Mouse (Mus musculus): ENCODE data around the gene Acer3. TPM values are rescaled to one million over a fixed set of nuclear protein-coding genes. Genes with fewer than 3 reads are reported as not detected.
A peak's percentile ranks its signal among the peaks of the same experiment; 100 is the strongest.

Gene Acer3
- polyA plus RNA-seq, 1 experiment from 2014 or later, result 25.6 TPM

- ATAC-seq (ENCODE audit: insufficient number of reproducible peaks, insufficient read depth, low FRiP score, low read depth), result no peak
- Histone ChIP-seq H3K4me3 (ENCODE audit: low read depth, low read length) (no peak overlapping the region), H3K36me3 (ENCODE audit: control insufficient read depth, insufficient read depth, low read length) (0 out of 2 replicates have a peak, but pooled peaks cover 2% of the 10 kb centered on the region), H3K9ac (replicated peaks; ENCODE audit: low read depth, low read length) (no peak overlapping the region), H3K9me3 (ENCODE audit: control insufficient read depth, low read depth, low read length) (no peaks in the 10 kb centered on the region), H3K4me1 (ENCODE audit: control insufficient read depth, insufficient read depth, low read length) (0 out of 2 replicates have a peak, but pooled peaks cover 3% of the 10 kb centered on the region), H3K27me3 (ENCODE audit: control insufficient read depth, insufficient read depth, low read length) (no peaks in the 10 kb centered on the region), H3K27ac (ENCODE audit: low read length) (no peak overlapping the region), H3K4me2 (replicated peaks; ENCODE audit: low read depth, low read length) (no peak overlapping the region)
- WGBS, result 50% methylated on average over 6 of the region's 6 CpGs
These were observed 24.0 kb upstream of the Acer3 start for GRCm38 (mm10) chr7:98345036-98345435.

- no peak overlapping the region for H3K4me3 ChIP-seq (ENCODE audit: low read depth, low read length)
- H3K27me3 ChIP-seq (ENCODE audit: control insufficient read depth, insufficient read depth, low read length), result no peaks in the 10 kb centered on the region
- no peaks in the 10 kb centered on the region for H3K9me3 ChIP-seq (ENCODE audit: control insufficient read depth, low read depth, low read length)
- H3K36me3 ChIP-seq (ENCODE audit: control insufficient read depth, insufficient read depth, low read length), result no peaks in the 10 kb centered on the region
- 0 out of 2 replicates have a peak, but pooled peaks cover 3% of the 10 kb centered on the region for H3K4me1 ChIP-seq (ENCODE audit: control insufficient read depth, insufficient read depth, low read length)
- H3K4me2 ChIP-seq (replicated peaks; ENCODE audit: low read depth, low read length), result no peak overlapping the region
- H3K9ac ChIP-seq (replicated peaks; ENCODE audit: low read depth, low read length), result no peak overlapping the region
- ATAC-seq (ENCODE audit: insufficient number of reproducible peaks, insufficient read depth, low FRiP score, low read depth), result no peak
- 28% methylated on average over 3 of the region's 3 CpGs for WGBS
- no peak overlapping the region for H3K27ac ChIP-seq (ENCODE audit: low read length)
These were observed 23.4 kb upstream of the Acer3 start for GRCm38 (mm10) chr7:98344361-98344760.

DNA sequence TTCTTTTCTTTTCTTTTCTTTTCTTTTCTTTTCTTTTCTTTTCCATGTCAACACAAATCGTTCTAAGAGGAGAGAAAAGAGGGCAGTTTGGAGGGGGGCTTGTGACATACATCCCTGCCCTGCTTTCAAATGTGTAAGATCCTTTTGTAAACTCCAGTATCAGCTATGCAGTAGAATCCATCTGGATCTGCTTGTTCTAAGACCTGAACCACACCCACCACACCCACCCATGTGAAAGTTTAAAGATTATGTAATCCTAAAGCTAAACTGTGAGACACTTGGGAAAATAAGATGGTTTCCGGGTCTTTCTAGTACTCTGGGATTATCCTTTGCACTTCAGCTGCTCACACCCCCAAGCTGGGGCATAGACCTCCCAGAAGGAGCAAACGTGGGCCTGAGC is 21.2 kb upstream of the Acer3 start:
- ATAC-seq (ENCODE audit: insufficient number of reproducible peaks, insufficient read depth, low FRiP score, low read depth), result no peak
- Histone ChIP-seq H3K27ac (ENCODE audit: low read length) (no peak overlapping the region), H3K4me3 (ENCODE audit: low read depth, low read length) (no peak overlapping the region), H3K27me3 (ENCODE audit: control insufficient read depth, insufficient read depth, low read length) (no peaks in the 10 kb centered on the region), H3K36me3 (ENCODE audit: control insufficient read depth, insufficient read depth, low read length) (no peaks in the 10 kb centered on the region), H3K9me3 (ENCODE audit: control insufficient read depth, low read depth, low read length) (no peaks in the 10 kb centered on the region), H3K9ac (replicated peaks; ENCODE audit: low read depth, low read length) (no peak overlapping the region), H3K4me1 (ENCODE audit: control insufficient read depth, insufficient read depth, low read length) (0 out of 2 replicates have a peak, but pooled peaks cover 3% of the 10 kb centered on the region), H3K4me2 (replicated peaks; ENCODE audit: low read depth, low read length) (no peak overlapping the region)
- WGBS, result 44% methylated on average over 3 of the region's 3 CpGs

DNA sequence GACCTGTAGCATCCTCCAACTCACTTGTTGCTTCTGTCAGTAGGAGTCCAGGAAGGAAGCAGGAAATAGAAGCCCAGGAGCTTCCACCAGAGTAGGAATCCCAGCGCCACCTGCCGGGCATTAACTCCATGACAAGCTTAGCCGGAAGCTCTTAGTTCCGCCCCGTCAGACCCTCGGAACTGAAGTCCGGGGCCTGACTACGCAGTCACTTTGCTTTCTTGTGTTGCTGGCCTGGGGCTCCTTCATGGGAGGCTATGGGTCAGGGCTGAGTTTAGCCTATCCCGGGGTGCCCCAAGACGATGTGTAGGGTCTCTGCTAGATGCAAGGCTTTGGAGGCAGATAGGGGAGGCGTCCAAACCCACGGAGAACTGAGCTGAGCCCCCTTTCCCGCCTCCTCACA is 20.5 kb upstream of the Acer3 start:
- peak overlapping the region; percentile 68 for H3K4me2 ChIP-seq (replicated peaks; ENCODE audit: low read depth, low read length)
- peak overlapping the region; percentile 28 for H3K4me3 ChIP-seq (ENCODE audit: low read depth, low read length)
- no peaks in the 10 kb centered on the region for H3K27me3 ChIP-seq (ENCODE audit: control insufficient read depth, insufficient read depth, low read length)
- no peaks in the 10 kb centered on the region for H3K36me3 ChIP-seq (ENCODE audit: control insufficient read depth, insufficient read depth, low read length)
- no peak overlapping the region for H3K27ac ChIP-seq (ENCODE audit: low read length)
- 0 out of 2 replicates have a peak, but pooled peaks cover 3% of the 10 kb centered on the region for H3K4me1 ChIP-seq (ENCODE audit: control insufficient read depth, insufficient read depth, low read length)
- 3% methylated on average over 13 of the region's 13 CpGs for WGBS
- no peaks in the 10 kb centered on the region for H3K9me3 ChIP-seq (ENCODE audit: control insufficient read depth, low read depth, low read length)
- peak; percentile 56; the same call in 1 of the 2 replicates for ATAC-seq (ENCODE audit: insufficient number of reproducible peaks, insufficient read depth, low FRiP score, low read depth)
- peak overlapping the region; percentile 38; the same call in 1 of the 2 replicates for H3K9ac ChIP-seq (replicated peaks; ENCODE audit: low read depth, low read length)

DNA sequence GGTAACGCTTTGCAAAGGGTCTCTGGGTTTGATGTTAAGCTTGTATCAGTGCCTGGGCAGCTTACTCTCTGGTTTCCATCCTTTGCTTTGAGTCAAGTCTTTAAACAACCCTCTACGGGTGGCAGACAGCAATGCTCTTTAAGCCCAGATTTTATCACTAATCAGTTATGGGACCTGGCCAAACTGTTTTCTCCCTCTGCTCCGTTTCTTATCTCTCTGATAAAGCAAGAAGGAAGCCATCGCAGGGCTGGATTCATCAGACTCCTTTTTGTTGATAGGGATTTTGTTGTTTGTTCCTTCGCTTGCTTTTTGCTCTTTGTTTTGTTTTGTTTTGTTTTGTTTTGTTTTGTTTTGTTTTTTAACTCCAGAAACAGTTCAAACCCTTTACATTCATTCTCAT is 19.3 kb upstream of the Acer3 start:
- H3K4me1 ChIP-seq (ENCODE audit: control insufficient read depth, insufficient read depth, low read length), result 0 out of 2 replicates have a peak, but pooled peaks cover 3% of the 10 kb centered on the region
- no peak overlapping the region for H3K4me3 ChIP-seq (ENCODE audit: low read depth, low read length)
- no peak for ATAC-seq (ENCODE audit: insufficient number of reproducible peaks, insufficient read depth, low FRiP score, low read depth)
- H3K9me3 ChIP-seq (ENCODE audit: control insufficient read depth, low read depth, low read length), result no peaks in the 10 kb centered on the region
- H3K36me3 ChIP-seq (ENCODE audit: control insufficient read depth, insufficient read depth, low read length), result no peaks in the 10 kb centered on the region
- H3K9ac ChIP-seq (replicated peaks; ENCODE audit: low read depth, low read length), result no peak overlapping the region
- H3K27ac ChIP-seq (ENCODE audit: low read length), result no peak overlapping the region
- no peaks in the 10 kb centered on the region for H3K27me3 ChIP-seq (ENCODE audit: control insufficient read depth, insufficient read depth, low read length)
- no peak overlapping the region for H3K4me2 ChIP-seq (replicated peaks; ENCODE audit: low read depth, low read length)
- 62% methylated on average over 5 of the region's 5 CpGs for WGBS

GRCm38 (mm10) chr7:98333987-98334386 is 13.0 kb upstream of the Acer3 start:
- no peak overlapping the region for H3K27ac ChIP-seq (ENCODE audit: low read length)
- H3K4me1 ChIP-seq (ENCODE audit: control insufficient read depth, insufficient read depth, low read length), result peaks cover 14% of the 10 kb centered on the region
- no peak overlapping the region for H3K4me3 ChIP-seq (ENCODE audit: low read depth, low read length)
- H3K9ac ChIP-seq (replicated peaks; ENCODE audit: low read depth, low read length), result no peak overlapping the region
- 77% methylated on average over 3 of the region's 3 CpGs for WGBS
- no peaks in the 10 kb centered on the region for H3K27me3 ChIP-seq (ENCODE audit: control insufficient read depth, insufficient read depth, low read length)
- H3K9me3 ChIP-seq (ENCODE audit: control insufficient read depth, low read depth, low read length), result no peaks in the 10 kb centered on the region
- ATAC-seq (ENCODE audit: insufficient number of reproducible peaks, insufficient read depth, low FRiP score, low read depth), result no peak
- no peak overlapping the region for H3K4me2 ChIP-seq (replicated peaks; ENCODE audit: low read depth, low read length)
- no peaks in the 10 kb centered on the region for H3K36me3 ChIP-seq (ENCODE audit: control insufficient read depth, insufficient read depth, low read length)

DNA sequence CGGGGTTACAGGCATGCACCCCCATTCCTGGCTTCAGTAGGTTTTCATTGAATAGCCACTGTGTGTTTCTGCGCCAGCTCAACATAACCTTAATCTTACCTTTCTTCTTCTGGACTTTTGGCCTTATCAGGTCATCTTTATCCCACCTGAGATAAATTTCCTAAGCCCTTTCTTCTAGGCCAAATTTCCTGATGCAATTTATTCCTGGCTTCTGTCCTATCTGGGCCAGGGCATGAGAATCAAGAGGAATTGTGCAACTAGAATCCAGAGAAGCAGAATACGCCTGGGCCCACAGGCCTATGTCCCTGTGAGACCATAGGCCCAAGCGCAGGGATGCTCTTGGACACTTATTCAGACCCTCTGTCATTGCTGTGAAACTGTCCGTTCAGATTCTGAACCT is 12.5 kb upstream of the Acer3 start:
- no peak overlapping the region for H3K4me2 ChIP-seq (replicated peaks; ENCODE audit: low read depth, low read length)
- H3K4me1 ChIP-seq (ENCODE audit: control insufficient read depth, insufficient read depth, low read length), result peaks cover 14% of the 10 kb centered on the region
- H3K9ac ChIP-seq (replicated peaks; ENCODE audit: low read depth, low read length), result no peak overlapping the region
- H3K27me3 ChIP-seq (ENCODE audit: control insufficient read depth, insufficient read depth, low read length), result no peaks in the 10 kb centered on the region
- no peak overlapping the region for H3K27ac ChIP-seq (ENCODE audit: low read length)
- 95% methylated on average over 5 of the region's 5 CpGs for WGBS
- no peak overlapping the region for H3K4me3 ChIP-seq (ENCODE audit: low read depth, low read length)
- ATAC-seq (ENCODE audit: insufficient number of reproducible peaks, insufficient read depth, low FRiP score, low read depth), result no peak
- no peaks in the 10 kb centered on the region for H3K36me3 ChIP-seq (ENCODE audit: control insufficient read depth, insufficient read depth, low read length)
- no peaks in the 10 kb centered on the region for H3K9me3 ChIP-seq (ENCODE audit: control insufficient read depth, low read depth, low read length)

DNA sequence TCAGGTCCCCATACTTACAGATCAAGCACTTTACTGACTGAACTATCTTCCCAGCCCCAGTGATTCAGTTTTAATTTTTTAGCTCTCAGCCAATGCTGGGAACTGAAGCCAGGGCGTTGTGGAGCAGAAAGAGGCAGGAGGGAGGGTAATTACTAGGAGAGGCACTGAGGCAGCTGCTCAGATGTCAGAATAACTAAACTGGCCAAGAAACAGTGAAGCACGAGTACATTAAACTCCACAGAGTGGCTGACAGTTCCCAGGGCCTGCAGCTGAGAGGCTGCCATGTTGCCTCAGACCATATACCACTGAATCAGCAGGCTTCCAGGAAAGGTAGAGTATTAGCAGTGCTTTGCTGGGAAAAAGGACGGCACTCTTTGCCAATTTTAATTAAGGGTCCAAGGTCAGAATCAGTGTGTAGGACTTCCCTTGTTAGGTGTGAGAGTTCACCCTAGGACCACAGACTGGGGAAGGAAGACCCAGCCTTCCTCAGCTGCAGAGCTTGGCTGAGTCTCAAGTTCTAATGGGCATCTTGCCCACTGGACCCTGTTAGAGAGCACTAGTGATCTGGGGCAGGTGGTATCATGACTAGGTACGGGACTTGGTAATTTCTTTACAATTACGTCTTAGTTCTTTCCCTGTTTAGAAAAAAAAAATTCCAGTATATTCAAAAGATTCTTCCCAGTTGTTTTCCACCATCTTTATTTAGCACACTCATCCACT is 11.8 kb upstream of the Acer3 start:
- ATAC-seq (ENCODE audit: insufficient number of reproducible peaks, insufficient read depth, low FRiP score, low read depth), result no peak
- Histone ChIP-seq H3K4me2 (replicated peaks; ENCODE audit: low read depth, low read length) (no peak overlapping the region), H3K9me3 (ENCODE audit: control insufficient read depth, low read depth, low read length) (no peaks in the 10 kb centered on the region), H3K9ac (replicated peaks; ENCODE audit: low read depth, low read length) (no peak overlapping the region), H3K27ac (ENCODE audit: low read length) (no peak overlapping the region), H3K4me3 (ENCODE audit: low read depth, low read length) (no peak overlapping the region), H3K4me1 (ENCODE audit: control insufficient read depth, insufficient read depth, low read length) (peaks cover 14% of the 10 kb centered on the region), H3K27me3 (ENCODE audit: control insufficient read depth, insufficient read depth, low read length) (no peaks in the 10 kb centered on the region), H3K36me3 (ENCODE audit: control insufficient read depth, insufficient read depth, low read length) (no peaks in the 10 kb centered on the region)
- WGBS, result 48% methylated on average over 5 of the region's 5 CpGs

- no peak for ATAC-seq (ENCODE audit: insufficient number of reproducible peaks, insufficient read depth, low FRiP score, low read depth)
- 1% methylated on average over 3 of the region's 3 CpGs for WGBS
- no peaks in the 10 kb centered on the region for H3K9me3 ChIP-seq (ENCODE audit: control insufficient read depth, low read depth, low read length)
- H3K4me1 ChIP-seq (ENCODE audit: control insufficient read depth, insufficient read depth, low read length), result peaks cover 14% of the 10 kb centered on the region
- no peak overlapping the region for H3K4me2 ChIP-seq (replicated peaks; ENCODE audit: low read depth, low read length)
- H3K27me3 ChIP-seq (ENCODE audit: control insufficient read depth, insufficient read depth, low read length), result no peaks in the 10 kb centered on the region
- no peak overlapping the region for H3K9ac ChIP-seq (replicated peaks; ENCODE audit: low read depth, low read length)
- no peak overlapping the region for H3K27ac ChIP-seq (ENCODE audit: low read length)
- H3K36me3 ChIP-seq (ENCODE audit: control insufficient read depth, insufficient read depth, low read length), result no peaks in the 10 kb centered on the region
- no peak overlapping the region for H3K4me3 ChIP-seq (ENCODE audit: low read depth, low read length)
These were observed 10.9 kb upstream of the Acer3 start for GRCm38 (mm10) chr7:98331932-98332331.
